ENCODE assay signal across 25 mouse cellular contexts in the genomic region with DNA sequence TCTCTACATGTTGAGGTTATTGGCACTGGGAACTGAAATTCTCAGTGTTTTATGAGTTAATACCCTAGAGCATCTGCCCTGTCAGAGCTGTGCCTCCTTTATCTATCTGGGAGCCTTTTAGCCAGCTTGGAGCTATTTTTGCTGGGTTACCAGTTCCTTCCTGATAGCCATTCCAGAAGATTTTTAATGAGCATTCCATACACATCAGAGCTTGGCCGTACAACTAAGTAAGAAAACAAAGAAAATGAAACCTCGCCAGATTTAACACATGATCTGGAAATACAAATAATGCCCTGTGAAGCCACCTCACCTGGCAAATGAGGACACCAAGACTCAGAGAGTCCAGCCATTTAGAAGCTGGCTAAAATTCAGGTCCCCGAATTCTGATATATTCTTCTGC.
DNase-seq lines count a peak whose midpoint lies in the region; ATAC-seq and TF ChIP-seq lines count a peak whose summit lies in the region.
"Had no signal": no experiment of that assay in that cellular context is flagged by ENCODE, and none has a peak within 500 bp of the region (broad histone marks: within the 10 kb centered on the region; RNA-seq: fewer than 3 reads in every experiment).

No protein-coding gene starts in this region.

- no peak for ATAC-seq in heart, embryonic 12.5 days (ENCODE audit: insufficient number of reproducible peaks, low FRiP score)
- ATAC-seq: activated CD4-positive, CD25-positive, alpha-beta regulatory T cell, adult 4 months; CD4-positive, CD25-positive, alpha-beta regulatory T cell, adult 4 months; forebrain, embryonic 14.5 days; forebrain, postnatal 0 days; hindbrain, embryonic 16.5 days; intestine, embryonic 16.5 days had no signal

- TF ChIP-seq POLR2A in heart, adult 2 months (IDR thresholded peaks at IDR 0.05; ENCODE audit: insufficient read depth, low read depth, low read length) = no peak
- TF ChIP-seq POLR2A in liver, adult 2 months (IDR thresholded peaks at IDR 0.05; ENCODE audit: extremely low read depth, insufficient read depth, low read length) = no peak

- no peak overlapping the region for H3K4me2 ChIP-seq in heart, embryonic 12.5 days
- H3K4me2 ChIP-seq: heart, embryonic 11.5 days; heart, embryonic 15.5 days; hindbrain, embryonic 13.5 days had no signal

- intact Hi-C loops in heart, adult 2 months (cut with DNase I) = no loop called here

- peaks cover 12% of the 10 kb centered on the region for H3K4me1 ChIP-seq in heart, adult 2 months (ENCODE audit: control insufficient read depth, insufficient read depth, low read length)
- peaks cover 20% of the 10 kb centered on the region for H3K4me1 ChIP-seq in heart, embryonic 12.5 days (replicated peaks)
- H3K4me1 ChIP-seq in liver, adult 2 months (ENCODE audit: control insufficient read depth, insufficient read depth, low read length) = peaks cover 9% of the 10 kb centered on the region
- peaks cover 7% of the 10 kb centered on the region; the same call in 1 of the 2 replicates for H3K4me1 ChIP-seq in brown adipose tissue, adult 24 weeks (ENCODE audit: control insufficient read depth, insufficient read depth, insufficient read length, low read length)
- H3K4me1 ChIP-seq: hindbrain, embryonic 13.5 days had no signal

- no peak for TF ChIP-seq CTCF in heart, adult 2 months (IDR thresholded peaks at IDR 0.05)
- no peak for TF ChIP-seq CTCF in liver, adult 2 months (IDR thresholded peaks at IDR 0.05; ENCODE audit: low read depth, low read length)

- TF ChIP-seq EP300 in heart, adult 2 months (IDR thresholded peaks at IDR 0.05; ENCODE audit: insufficient read depth, low read depth, low read length) = no peak

- H3K27ac ChIP-seq in heart, adult 2 months = peak overlapping the region; percentile 54
- H3K27ac ChIP-seq in heart, embryonic 12.5 days (ENCODE audit: poor library complexity, severe bottlenecking) = no peak overlapping the region
- H3K27ac ChIP-seq in liver, adult 2 months (replicated peaks; ENCODE audit: insufficient read depth, low read depth, low read length) = no peak overlapping the region
- H3K27ac ChIP-seq in brown adipose tissue, adult 24 weeks (replicated peaks; ENCODE audit: low read depth, low read length) = peak overlapping the region; percentile 86
- H3K27ac ChIP-seq: heart, embryonic 15.5 days; hindbrain, embryonic 13.5 days had no signal

- 53% methylated on average over 3 of the region's 3 CpGs for WGBS in heart, adult 2 months
- 67% methylated on average over 3 of the region's 3 CpGs for WGBS in heart, embryonic 12.5 days
- 27% methylated on average over 3 of the region's 3 CpGs for WGBS in liver, adult 2 months

- H3K9ac ChIP-seq in heart, adult 2 months (ENCODE audit: low read depth, low read length) = no peak overlapping the region
- no peak overlapping the region for H3K9ac ChIP-seq in heart, embryonic 12.5 days
- H3K9ac ChIP-seq in liver, adult 2 months (ENCODE audit: low read depth, low read length) = no peak overlapping the region
- H3K9ac ChIP-seq: forebrain, postnatal 0 days; heart, embryonic 15.5 days; hindbrain, embryonic 13.5 days had no signal

- no peaks in the 10 kb centered on the region for H3K9me3 ChIP-seq in heart, embryonic 12.5 days (replicated peaks)
- H3K9me3 ChIP-seq: heart, embryonic 15.5 days; hindbrain, embryonic 13.5 days had no signal

- no peak for DNase-seq in heart, adult 2 months
- peak; percentile 80 for DNase-seq in liver, adult 2 months (ENCODE audit: extremely low read depth, low read depth, low spot score)
- DNase-seq in liver = no peak
- DNase-seq in gonadal fat pad, adult 2 months (ENCODE audit: low read depth) = peak; percentile 55
- no peak for DNase-seq in retina, embryonic 14.5 days (ENCODE audit: low spot score)
- DNase-seq: adrenal gland, adult 8-10 months; adrenal gland, postnatal 25 days; cerebellum, adult 18-20 months; cerebellum, adult 9-10 months; cerebellum, postnatal 14 days; forebrain, postnatal 0 days; gastrocnemius, postnatal 10 days; gastrocnemius, postnatal 36 days; heart, postnatal 14 days; kidney, adult 18-20 months had no signal

- no peaks in the 10 kb centered on the region for H3K27me3 ChIP-seq in heart, adult 2 months (ENCODE audit: control insufficient read depth, insufficient read depth, low read length)
- H3K27me3 ChIP-seq in heart, embryonic 12.5 days (replicated peaks) = no peaks in the 10 kb centered on the region
- H3K27me3 ChIP-seq in liver, adult 2 months (ENCODE audit: control insufficient read depth, insufficient read depth, low read length) = no peaks in the 10 kb centered on the region
- H3K27me3 ChIP-seq: heart, embryonic 15.5 days; hindbrain, embryonic 13.5 days had no signal

- no peaks in the 10 kb centered on the region for H3K79me2 ChIP-seq in heart, adult 2 months (replicated peaks; ENCODE audit: control insufficient read depth, insufficient read depth, low read length)
- H3K79me2 ChIP-seq in liver, adult 2 months (ENCODE audit: control insufficient read depth, insufficient read depth, low read length) = no peaks in the 10 kb centered on the region

- H3K4me3 ChIP-seq in heart, adult 2 months = no peak overlapping the region
- H3K4me3 ChIP-seq in heart, embryonic 12.5 days = no peak overlapping the region
- no peak overlapping the region for H3K4me3 ChIP-seq in liver, adult 2 months (ENCODE audit: insufficient read depth, low read depth, low read length)
- H3K4me3 ChIP-seq in brown adipose tissue, adult 24 weeks (ENCODE audit: insufficient read depth, low read depth, low read length) = no peak overlapping the region
- H3K4me3 ChIP-seq: heart, embryonic 15.5 days; hindbrain, embryonic 13.5 days had no signal

- H3K36me3 ChIP-seq in heart, adult 2 months (ENCODE audit: control insufficient read depth, insufficient read depth, low read length) = peaks cover 2% of the 10 kb centered on the region
- no peaks in the 10 kb centered on the region for H3K36me3 ChIP-seq in heart, embryonic 12.5 days
- H3K36me3 ChIP-seq in liver, adult 2 months (ENCODE audit: control insufficient read depth, insufficient read depth, low read length) = no peaks in the 10 kb centered on the region
- H3K36me3 ChIP-seq: heart, embryonic 15.5 days had no signal

Comparison
In these comparisons a context has a peak if more than half of its experiments do, and no peak if none do; other contexts are left out.
1. DNase-seq: peak in liver, adult 2 months (single experiment) and gonadal fat pad, adult 2 months (single experiment); none in heart, adult 2 months (0 of 2), liver (single experiment) and retina, embryonic 14.5 days (single experiment).
2. H3K27ac ChIP-seq: peak in heart, adult 2 months (single experiment) and brown adipose tissue, adult 24 weeks (single experiment); none in heart, embryonic 12.5 days (single experiment) and liver, adult 2 months (single experiment).